Mouse (Mus musculus) testis, postnatal 10 days (tissue): ENCODE results near the gene Vmn2r47.
"Not testable (repeated sequence)": the region's sequence is repeated elsewhere in the genome, so short reads cannot be mapped to it uniquely, and the experiment has no call there.

ENCODE experiments used
- DNase-seq: peaks from one replicate; pipeline ENCODE4 v3.0.0; 2021; ENCODE audit warnings: low spot score

Gene Vmn2r47

GRCm38 (mm10) chr7:9841225-9841624, at the start of gene Vmn2r47:
Gene Vmn2r47 (minus strand): TSS chr7:9841325.
- not testable (repeated sequence) for DNase-seq

GRCm38 (mm10) chr7:9770471-9770870, 70.7 kb downstream of the Vmn2r47 start, which contains the start of gene Vmn2r46:
Gene Vmn2r46 (minus strand): TSS chr7:9770571.
- not testable (repeated sequence) for DNase-seq
